Mouse (Mus musculus): ENCODE data around the gene Smu1. TPM values are rescaled to one million over a fixed set of nuclear protein-coding genes. Genes with fewer than 3 reads are reported as not detected.

The Smu1 gene
- polyA plus RNA-seq, 1 experiment from 2014 or later, result 56.8 TPM

DNA sequence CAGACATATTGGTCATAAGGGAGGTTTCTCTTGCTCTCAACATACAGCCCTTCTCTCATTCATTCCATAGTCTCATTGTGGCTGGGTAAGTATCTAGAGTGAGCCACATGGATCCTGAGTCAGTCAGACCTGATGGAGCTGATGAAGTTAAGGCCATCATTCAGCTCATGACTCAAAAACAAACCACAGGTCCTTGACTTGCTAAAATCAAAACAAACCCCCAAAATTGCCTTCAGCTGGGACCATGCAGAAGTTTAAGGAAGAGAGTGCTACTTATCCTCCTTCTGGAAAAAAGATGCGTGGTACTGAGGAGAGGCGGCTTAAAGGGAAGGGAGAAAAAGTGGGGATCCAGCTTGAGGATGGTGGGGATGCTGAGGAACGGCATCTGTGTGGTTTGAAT, 38.0 kb upstream of the Smu1 start:
- no peaks in the 10 kb centered on the region for H3K36me3 ChIP-seq (replicated peaks; ENCODE audit: insufficient read depth, low read length)
- TF ChIP-seq CTCF (IDR thresholded peaks at IDR 0.05; ENCODE audit: low read depth) (no peak), EP300 (IDR thresholded peaks at IDR 0.05; ENCODE audit: low read depth) (no peak)
- H3K27ac ChIP-seq (ENCODE audit: low read depth), result no peak overlapping the region
- no peaks in the 10 kb centered on the region for H3K4me1 ChIP-seq (ENCODE audit: insufficient read depth)
- DNase-seq (no peak), ATAC-seq (no peak)
- no peaks in the 10 kb centered on the region for H3K27me3 ChIP-seq (ENCODE audit: insufficient read depth, low read length)
- H3K4me2 ChIP-seq (ENCODE audit: low read depth, low read length), result no peak overlapping the region
- 95% methylated on average over 3 of the region's 3 CpGs for WGBS (ENCODE audit: insufficient replicate concordance)
- no peak overlapping the region for H3K9ac ChIP-seq (replicated peaks)
- H3K9me3 ChIP-seq (ENCODE audit: low read length), result no peaks in the 10 kb centered on the region
- no peak overlapping the region for H3K4me3 ChIP-seq (ENCODE audit: low read depth, low read length)

DNA sequence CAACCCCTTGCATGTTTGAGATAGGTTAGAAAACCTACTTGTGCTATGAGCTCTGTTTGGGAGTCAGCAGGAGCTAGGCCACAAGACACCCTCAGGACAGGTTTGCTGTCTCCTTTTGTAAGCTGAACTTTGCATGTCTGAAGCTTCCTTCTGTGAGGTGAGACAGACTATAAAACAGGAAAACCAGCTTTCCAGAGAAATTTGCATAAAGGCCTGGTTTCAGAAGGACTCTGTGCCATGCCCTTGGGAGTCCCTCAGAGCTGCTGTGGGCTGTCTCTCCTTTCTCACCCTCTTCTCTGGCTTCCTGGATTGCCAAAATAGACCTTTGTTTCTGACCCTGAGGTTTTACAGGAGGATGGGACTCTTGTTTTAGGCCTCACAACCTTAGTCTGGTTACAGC, 36.6 kb upstream of the Smu1 start:
- H3K4me3 ChIP-seq (ENCODE audit: low read depth, low read length), result no peak overlapping the region
- H3K27ac ChIP-seq (ENCODE audit: low read depth), result no peak overlapping the region
- H3K27me3 ChIP-seq (ENCODE audit: insufficient read depth, low read length), result no peaks in the 10 kb centered on the region
- H3K9ac ChIP-seq (replicated peaks), result no peak overlapping the region
- no peaks in the 10 kb centered on the region for H3K4me1 ChIP-seq (ENCODE audit: insufficient read depth)
- H3K4me2 ChIP-seq (ENCODE audit: low read depth, low read length), result no peak overlapping the region
- ATAC-seq (no peak), DNase-seq (no peak)
- TF ChIP-seq EP300 (IDR thresholded peaks at IDR 0.05; ENCODE audit: low read depth) (no peak), CTCF (IDR thresholded peaks at IDR 0.05; ENCODE audit: low read depth) (no peak)
- H3K9me3 ChIP-seq (ENCODE audit: low read length), result no peaks in the 10 kb centered on the region
- no peaks in the 10 kb centered on the region for H3K36me3 ChIP-seq (replicated peaks; ENCODE audit: insufficient read depth, low read length)

DNA sequence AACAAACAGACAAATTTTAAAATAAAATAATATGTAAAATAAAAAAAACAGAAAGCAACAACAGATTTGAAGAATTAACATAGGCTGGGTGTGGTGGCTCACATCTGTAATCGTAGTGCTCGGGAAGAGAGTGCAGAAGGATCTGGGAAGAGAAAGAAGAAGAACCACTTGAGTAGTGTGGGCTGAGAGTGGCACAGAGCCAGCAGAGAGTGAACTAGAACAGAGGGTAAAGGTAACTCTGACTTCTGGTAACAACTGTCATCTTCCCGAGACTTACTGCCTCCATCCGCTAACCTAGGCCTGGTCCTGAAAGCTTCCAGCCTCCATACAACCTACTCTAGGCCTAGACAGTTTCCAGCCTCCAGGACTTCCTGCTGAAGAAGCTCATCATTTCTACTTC, 33.5 kb upstream of the Smu1 start:
- no peak overlapping the region for H3K27ac ChIP-seq (ENCODE audit: low read depth)
- no peaks in the 10 kb centered on the region for H3K27me3 ChIP-seq (ENCODE audit: insufficient read depth, low read length)
- WGBS (ENCODE audit: insufficient replicate concordance), result 92% methylated on average over 4 of the region's 4 CpGs
- TF ChIP-seq EP300 (IDR thresholded peaks at IDR 0.05; ENCODE audit: low read depth) (no peak), CTCF (IDR thresholded peaks at IDR 0.05; ENCODE audit: low read depth) (no peak)
- H3K9me3 ChIP-seq (ENCODE audit: low read length), result no peaks in the 10 kb centered on the region
- DNase-seq (no peak), ATAC-seq (no peak)
- H3K36me3 ChIP-seq (replicated peaks; ENCODE audit: insufficient read depth, low read length), result no peaks in the 10 kb centered on the region
- H3K4me3 ChIP-seq (ENCODE audit: low read depth, low read length), result no peak overlapping the region
- no peak overlapping the region for H3K9ac ChIP-seq (replicated peaks)
- no peaks in the 10 kb centered on the region for H3K4me1 ChIP-seq (ENCODE audit: insufficient read depth)
- no peak overlapping the region for H3K4me2 ChIP-seq (ENCODE audit: low read depth, low read length)

GRCm38 (mm10) chr4:40786578-40786977, 28.9 kb upstream of the Smu1 start:
- H3K9ac ChIP-seq (replicated peaks), result no peak overlapping the region
- H3K36me3 ChIP-seq (replicated peaks; ENCODE audit: insufficient read depth, low read length), result no peaks in the 10 kb centered on the region
- H3K4me3 ChIP-seq (ENCODE audit: low read depth, low read length), result no peak overlapping the region
- no peak for DNase-seq
- no peaks in the 10 kb centered on the region for H3K27me3 ChIP-seq (ENCODE audit: insufficient read depth, low read length)
- TF ChIP-seq EP300 (IDR thresholded peaks at IDR 0.05; ENCODE audit: low read depth), result no peak
- H3K4me2 ChIP-seq (ENCODE audit: low read depth, low read length), result no peak overlapping the region
- peaks cover 8% of the 10 kb centered on the region for H3K4me1 ChIP-seq (ENCODE audit: insufficient read depth)
- WGBS (ENCODE audit: insufficient replicate concordance), result 84% methylated on average over 4 of the region's 4 CpGs
- no peak overlapping the region for H3K27ac ChIP-seq (ENCODE audit: low read depth)
- H3K9me3 ChIP-seq (ENCODE audit: low read length), result no peaks in the 10 kb centered on the region
- ATAC-seq, result no peak

DNA sequence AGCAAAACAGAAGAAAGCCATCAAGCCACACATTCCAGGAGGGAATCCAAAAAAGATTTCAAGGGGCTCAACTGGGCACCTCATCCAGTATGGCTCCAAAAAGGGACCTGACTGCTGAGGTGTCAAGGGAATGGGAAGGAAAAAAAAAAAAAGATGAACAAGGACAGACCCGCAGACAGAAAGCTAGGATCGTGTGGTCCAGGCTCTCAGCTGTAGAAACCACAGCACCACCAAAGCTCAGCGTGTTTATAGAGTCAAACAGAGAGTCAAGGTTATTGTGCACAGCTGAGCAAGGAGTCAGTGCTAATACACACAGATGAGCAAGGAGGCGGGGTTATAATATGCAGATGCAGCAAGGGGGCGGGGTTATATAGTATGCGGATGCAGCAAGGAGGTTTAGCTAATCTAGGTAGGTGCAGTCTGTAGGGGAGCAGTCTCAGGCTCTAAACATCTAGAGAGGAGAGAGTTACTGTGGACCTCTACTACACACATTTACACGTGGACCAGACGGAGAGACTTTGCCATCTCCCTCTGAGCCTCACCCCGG, 28.0 kb upstream of the Smu1 start:
- H3K4me1 ChIP-seq (ENCODE audit: insufficient read depth), result peaks cover 12% of the 10 kb centered on the region
- H3K4me3 ChIP-seq (ENCODE audit: low read depth, low read length), result no peak overlapping the region
- TF ChIP-seq EP300 (IDR thresholded peaks at IDR 0.05; ENCODE audit: low read depth) (no peak), CTCF (IDR thresholded peaks at IDR 0.05; ENCODE audit: low read depth) (no peak)
- H3K27ac ChIP-seq (ENCODE audit: low read depth), result no peak overlapping the region
- ATAC-seq (no peak), DNase-seq (peak; percentile 26)
- 55% methylated on average over 9 of the region's 9 CpGs for WGBS (ENCODE audit: insufficient replicate concordance)
- H3K9ac ChIP-seq (replicated peaks), result no peak overlapping the region
- H3K36me3 ChIP-seq (replicated peaks; ENCODE audit: insufficient read depth, low read length), result no peaks in the 10 kb centered on the region
- no peak overlapping the region for H3K4me2 ChIP-seq (ENCODE audit: low read depth, low read length)
- no peaks in the 10 kb centered on the region for H3K27me3 ChIP-seq (ENCODE audit: insufficient read depth, low read length)
- H3K9me3 ChIP-seq (ENCODE audit: low read length), result no peaks in the 10 kb centered on the region

DNA sequence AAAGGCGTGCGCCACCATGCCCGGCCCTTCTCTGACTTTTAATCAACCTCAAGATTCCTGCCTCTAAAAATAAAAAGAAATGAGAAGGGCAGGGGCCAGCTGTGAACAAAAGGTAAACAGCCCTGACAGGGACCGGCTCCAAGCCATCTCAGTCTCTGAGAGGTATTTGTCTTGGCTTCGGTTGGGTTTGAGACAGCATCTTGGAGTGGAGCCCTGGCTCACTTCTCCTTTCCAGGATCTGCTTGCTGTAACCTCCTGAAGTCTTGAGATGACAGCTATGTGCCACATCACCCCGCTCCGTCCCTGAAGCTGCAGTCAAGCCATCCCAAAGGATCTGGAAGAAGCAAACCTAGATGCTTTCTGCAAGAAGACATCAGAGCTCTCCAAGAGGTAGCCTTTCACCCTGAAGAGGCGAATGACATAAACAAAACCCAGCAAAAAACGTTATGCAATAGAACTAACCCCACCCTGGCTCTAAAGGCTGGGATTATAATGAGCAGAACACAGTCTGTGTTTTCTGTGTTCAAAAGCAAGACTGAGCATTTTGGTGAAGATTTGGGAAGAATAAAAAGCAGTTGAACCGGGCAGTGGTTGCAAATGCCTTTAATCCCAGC, 26.9 kb upstream of the Smu1 start:
- 61% methylated on average over 10 of the region's 10 CpGs for WGBS (ENCODE audit: insufficient replicate concordance)
- ATAC-seq (no peak), DNase-seq (no peak)
- Histone ChIP-seq H3K9me3 (ENCODE audit: low read length) (no peaks in the 10 kb centered on the region), H3K9ac (replicated peaks) (no peak overlapping the region), H3K27ac (ENCODE audit: low read depth) (no peak overlapping the region), H3K4me3 (ENCODE audit: low read depth, low read length) (no peak overlapping the region), H3K36me3 (replicated peaks; ENCODE audit: insufficient read depth, low read length) (no peaks in the 10 kb centered on the region), H3K4me1 (ENCODE audit: insufficient read depth) (peaks cover 12% of the 10 kb centered on the region), H3K27me3 (ENCODE audit: insufficient read depth, low read length) (no peaks in the 10 kb centered on the region), H3K4me2 (ENCODE audit: low read depth, low read length) (no peak overlapping the region)
- TF ChIP-seq EP300 (IDR thresholded peaks at IDR 0.05; ENCODE audit: low read depth) (no peak), CTCF (IDR thresholded peaks at IDR 0.05; ENCODE audit: low read depth) (no peak)

DNA sequence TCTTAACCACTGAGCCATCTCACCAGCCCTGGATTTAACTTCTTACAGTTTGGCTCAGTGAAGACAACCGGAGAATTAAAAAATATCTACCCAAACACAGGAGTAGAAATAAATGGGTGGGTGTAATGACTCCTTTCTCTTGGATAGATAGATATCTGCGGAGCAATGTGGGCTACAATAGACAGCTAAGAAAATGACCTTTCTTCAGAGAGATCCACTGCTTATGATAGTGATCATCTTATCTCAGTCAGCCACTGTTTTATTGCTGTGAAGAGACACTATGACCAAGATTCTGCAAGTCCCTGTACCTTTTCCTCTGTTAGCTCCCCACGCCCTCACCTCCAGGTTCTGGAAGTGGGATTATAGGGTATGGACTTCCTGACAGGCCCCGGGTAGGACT, 25.3 kb upstream of the Smu1 start:
- Histone ChIP-seq H3K27ac (ENCODE audit: low read depth) (no peak overlapping the region), H3K4me3 (ENCODE audit: low read depth, low read length) (no peak overlapping the region), H3K36me3 (replicated peaks; ENCODE audit: insufficient read depth, low read length) (no peaks in the 10 kb centered on the region), H3K9ac (replicated peaks) (no peak overlapping the region), H3K4me1 (ENCODE audit: insufficient read depth) (peaks cover 12% of the 10 kb centered on the region), H3K4me2 (ENCODE audit: low read depth, low read length) (no peak overlapping the region), H3K27me3 (ENCODE audit: insufficient read depth, low read length) (no peaks in the 10 kb centered on the region), H3K9me3 (ENCODE audit: low read length) (no peaks in the 10 kb centered on the region)
- TF ChIP-seq EP300 (IDR thresholded peaks at IDR 0.05; ENCODE audit: low read depth) (no peak), CTCF (IDR thresholded peaks at IDR 0.05; ENCODE audit: low read depth) (no peak)
- WGBS (ENCODE audit: insufficient replicate concordance), result 73% methylated on average over 4 of the region's 4 CpGs
- DNase-seq (no peak), ATAC-seq (no peak)
